In the genomic region with DNA sequence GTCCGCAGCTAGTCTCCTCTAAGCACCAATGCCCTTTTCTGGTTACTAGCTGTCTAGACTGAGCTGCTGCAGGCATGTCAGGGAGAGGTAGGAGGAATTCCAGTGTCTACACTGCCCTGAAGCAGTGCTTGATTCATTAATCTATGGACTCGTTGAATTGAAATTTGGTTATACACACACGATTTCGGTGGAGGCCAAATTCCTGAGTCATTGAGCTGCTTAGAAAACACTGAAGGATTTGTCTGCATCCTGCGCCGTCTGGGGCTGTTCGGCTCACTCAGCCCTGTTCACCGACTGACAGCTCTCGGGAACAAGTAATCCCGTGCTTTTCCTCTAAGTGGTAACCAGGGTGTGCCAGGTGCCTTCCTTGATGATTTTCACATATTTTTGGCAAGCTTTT, we compare ENCODE assay signal across 20 mouse cellular contexts. TPM values are rescaled to one million over a fixed set of nuclear protein-coding genes. Genes with fewer than 3 reads are reported as not detected.
DNase-seq lines count a peak whose midpoint lies in the region; TF ChIP-seq lines count a peak whose summit lies in the region.
"Had no signal": no experiment of that assay in that cellular context is flagged by ENCODE, and none has a peak within 500 bp of the region (broad histone marks: within the 10 kb centered on the region; RNA-seq: fewer than 3 reads in every experiment).

No protein-coding gene starts in this region.

- H3K4me1 ChIP-seq in cortical plate, adult 2 months (ENCODE audit: control insufficient read depth, insufficient read depth, low read length): 0 out of 2 replicates have a peak, but pooled peaks cover 1% of the 10 kb centered on the region
- peaks cover 12% of the 10 kb centered on the region for H3K4me1 ChIP-seq in olfactory bulb, adult 2 months (ENCODE audit: control insufficient read depth, insufficient read depth, low read length)

- peak overlapping the region; percentile 85 for H3K27ac ChIP-seq in gastrocnemius, adult 2 months
- peak overlapping the region; percentile 93 for H3K27ac ChIP-seq in layer of hippocampus, adult 2 months
- no peak overlapping the region for H3K27ac ChIP-seq in cortical plate, adult 2 months (ENCODE audit: insufficient read depth, low read length)
- H3K27ac ChIP-seq in olfactory bulb, adult 2 months (ENCODE audit: insufficient read depth, low read depth, low read length): no peak overlapping the region
- H3K27ac ChIP-seq: embryonic facial prominence, embryonic 15.5 days; limb, embryonic 13.5 days; neural tube, embryonic 12.5 days had no signal

- no peak for TF ChIP-seq POLR2A in cortical plate, adult 2 months (IDR thresholded peaks at IDR 0.05; ENCODE audit: extremely low read depth, insufficient read depth, low read length)
- TF ChIP-seq POLR2A in olfactory bulb, adult 2 months (IDR thresholded peaks at IDR 0.05; ENCODE audit: insufficient read depth, low read depth, low read length): no peak

- intact Hi-C loops in gastrocnemius, adult 2 months (cut with DNase I): loop anchor here (10.0 kb wide), 1 partner anchor 91 kb away; no protein-coding TSS in a partner anchor

- 60% methylated on average over 10 of the region's 10 CpGs for WGBS in olfactory bulb, adult 2 months

- H3K4me3 ChIP-seq in gastrocnemius, adult 2 months: peak overlapping the region; percentile 86
- H3K4me3 ChIP-seq in layer of hippocampus, adult 2 months: peak overlapping the region; percentile 86
- H3K4me3 ChIP-seq in cortical plate, adult 2 months (ENCODE audit: insufficient read depth, low read length): peak overlapping the region; percentile 72
- peak overlapping the region; percentile 10; the same call in 1 of the 2 replicates for H3K4me3 ChIP-seq in olfactory bulb, adult 2 months (ENCODE audit: insufficient read depth, low read depth, low read length)
- H3K4me3 ChIP-seq: limb, embryonic 13.5 days; neural tube, embryonic 12.5 days had no signal

- no peak for TF ChIP-seq CTCF in gastrocnemius, adult 2 months (IDR thresholded peaks at IDR 0.05)
- TF ChIP-seq CTCF in layer of hippocampus, adult 2 months (conservative IDR thresholded peaks at IDR 0.05): no peak
- TF ChIP-seq CTCF in cortical plate, adult 2 months (IDR thresholded peaks at IDR 0.05; ENCODE audit: extremely low read depth, insufficient read depth, low read length): no peak
- TF ChIP-seq CTCF in olfactory bulb, adult 2 months (IDR thresholded peaks at IDR 0.05; ENCODE audit: insufficient read depth, low read depth, low read length): no peak

- DNase-seq in gastrocnemius, adult 2 months: no peak
- DNase-seq in gastrocnemius, postnatal 4 days (ENCODE audit: low spot score in 2 of 2): no peak
- no peak for DNase-seq in layer of hippocampus, adult 2 months (ENCODE audit: low spot score in 2 of 2)
- no peak for DNase-seq in layer of hippocampus, adult 9-10 months (ENCODE audit: low spot score)
- no peak for DNase-seq in adrenal gland, postnatal 4 days (ENCODE audit: low spot score in 2 of 2)
- DNase-seq in urinary bladder, postnatal 10 days (ENCODE audit: low spot score): no peak
- DNase-seq: B cell, adult 2 months; cerebellum, adult 9-11 months; kidney, adult 11 months; kidney, postnatal 25 days; liver, postnatal 0 days; right cerebral cortex, adult 18-20 months; thymus, adult 18-20 months had no signal

RNA-seq across cellular contexts. Expression of a gene that starts 2.3 kb away (rescaled TPM):
- 1 to 10 TPM; 5.7 to 6.1 TPM for total RNA-seq in gastrocnemius, adult 2 months (2021)
- 1 to 10 TPM; 3.0 to 4.7 TPM for total RNA-seq in gastrocnemius, postnatal 4 days (2021)
- total RNA-seq in layer of hippocampus, adult 2 months (2021): 10 to 100 TPM; 52.6 to 68.0 TPM
- polyA plus RNA-seq in cortical plate, adult 2 months (2012; rRNA removed): 76.7 and 88.6 TPM in 2 replicates
- polyA plus RNA-seq in olfactory bulb, adult 2 months (2012; ENCODE audit: insufficient read depth, insufficient read length, low replicate concordance, missing spikeins): not detected in 2 replicates
- 1 to 10 TPM; 5.8 to 8.3 TPM for total RNA-seq in adrenal gland, postnatal 4 days (2021)

RNA-seq across cellular contexts. Expression of a gene that starts 55.1 kb away (rescaled TPM):
- not detected for total RNA-seq in gastrocnemius, adult 2 months (2021)
- total RNA-seq in gastrocnemius, postnatal 4 days (2021): not detected
- not detected for total RNA-seq in layer of hippocampus, adult 2 months (2021)
- polyA plus RNA-seq in cortical plate, adult 2 months (2012; rRNA removed): not detected in 2 replicates
- polyA plus RNA-seq in olfactory bulb, adult 2 months (2012; ENCODE audit: insufficient read depth, insufficient read length, low replicate concordance, missing spikeins): not detected in 2 replicates
- total RNA-seq in adrenal gland, postnatal 4 days (2021): not detected
- total RNA-seq: ES-E14; granulocyte monocyte progenitor cell, adult 5-6 weeks had no signal
- polyA plus RNA-seq: embryonic facial prominence, embryonic 15.5 days; limb, embryonic 13.5 days; liver, postnatal 0 days; neural tube, embryonic 12.5 days had no signal

Comparison
In these comparisons a context has a peak if more than half of its experiments do, and no peak if none do; other contexts are left out.
1. H3K27ac ChIP-seq: peak in gastrocnemius, adult 2 months (single experiment) and layer of hippocampus, adult 2 months (single experiment); none in cortical plate, adult 2 months (single experiment) and olfactory bulb, adult 2 months (single experiment).
2. H3K4me3 ChIP-seq: peak in every context shown above with its lines; median percentile 86 in gastrocnemius, adult 2 months; 86 in layer of hippocampus, adult 2 months; 72 in cortical plate, adult 2 months; 10 in olfactory bulb, adult 2 months.
3. RNA of a gene that starts 2.3 kb away (total RNA-seq): 52.6 to 68.0 TPM in layer of hippocampus, adult 2 months; 5.8 to 8.3 TPM in adrenal gland, postnatal 4 days, 5.7 to 6.1 TPM in gastrocnemius, adult 2 months and 3.0 to 4.7 TPM in gastrocnemius, postnatal 4 days; every median in the first group is over 4 times any median in the second.